Mouse (Mus musculus): ENCODE results near the gene Morc2a. TPM values are rescaled to one million over a fixed set of nuclear protein-coding genes. Genes with fewer than 3 reads are reported as not detected.
"Not testable (repeated sequence)": the region's sequence is repeated elsewhere in the genome, so short reads cannot be mapped to it uniquely, and the experiment has no call there.

The Morc2a gene
- polyA plus RNA-seq (2012; ENCODE audit: insufficient read depth, insufficient read length, missing spikeins) = 17.5 and 18.1 TPM in 2 replicates

GRCm38 (mm10) chr11:3648964-3649841 is at the start of gene Morc2a:
Gene Morc2a, plus strand, starts transcription at chr11:3649191.
- Histone ChIP-seq H3K4me3 (ENCODE audit: insufficient read depth, low read length) (peak within 1 kb of the TSS; percentile 94), H3K4me1 (ENCODE audit: control insufficient read depth, insufficient read depth, low read length) (no peaks in the 10 kb centered on the region; the same call in 1 of the 2 replicates), H3K27ac (ENCODE audit: insufficient read depth, low read depth, low read length) (peak within 1 kb of the TSS; percentile 89)
- TF ChIP-seq CTCF (IDR thresholded peaks at IDR 0.05; ENCODE audit: low read depth, low read length) (no peak), POLR2A (IDR thresholded peaks at IDR 0.05; ENCODE audit: borderline replicate concordance, low read depth, low read length) (no peak)

- H3K4me1 ChIP-seq (ENCODE audit: control insufficient read depth, insufficient read depth, low read length); H3K27ac ChIP-seq (ENCODE audit: insufficient read depth, low read depth, low read length); H3K4me3 ChIP-seq (ENCODE audit: insufficient read depth, low read length): not testable (repeated sequence)
Measured at GRCm38 (mm10) chr11:3601966-3602365, 47.0 kb upstream of the Morc2a start.

GRCm38 (mm10) chr11:3602687-3603086 is 46.3 kb upstream of the Morc2a start:
- not testable (repeated sequence) for H3K27ac ChIP-seq (ENCODE audit: insufficient read depth, low read depth, low read length); H3K4me1 ChIP-seq (ENCODE audit: control insufficient read depth, insufficient read depth, low read length); H3K4me3 ChIP-seq (ENCODE audit: insufficient read depth, low read length)

GRCm38 (mm10) chr11:3606456-3606855 is 42.5 kb upstream of the Morc2a start:
- Histone ChIP-seq H3K27ac (ENCODE audit: insufficient read depth, low read depth, low read length) (no peak overlapping the region), H3K4me3 (ENCODE audit: insufficient read depth, low read length) (no peak overlapping the region), H3K4me1 (ENCODE audit: control insufficient read depth, insufficient read depth, low read length) (no peaks in the 10 kb centered on the region)
- no peak for TF ChIP-seq CTCF (IDR thresholded peaks at IDR 0.05; ENCODE audit: low read depth, low read length)
- TF ChIP-seq POLR2A (IDR thresholded peaks at IDR 0.05; ENCODE audit: borderline replicate concordance, low read depth, low read length) = no peak

- H3K4me1 ChIP-seq (ENCODE audit: control insufficient read depth, insufficient read depth, low read length) = no peaks in the 10 kb centered on the region
- H3K4me3 ChIP-seq (ENCODE audit: insufficient read depth, low read length) = no peak overlapping the region
- TF ChIP-seq CTCF (IDR thresholded peaks at IDR 0.05; ENCODE audit: low read depth, low read length) (no peak), POLR2A (IDR thresholded peaks at IDR 0.05; ENCODE audit: borderline replicate concordance, low read depth, low read length) (no peak)
- H3K27ac ChIP-seq (ENCODE audit: insufficient read depth, low read depth, low read length) = no peak overlapping the region
Measured at GRCm38 (mm10) chr11:3615576-3615975, 33.4 kb upstream of the Morc2a start.

- no peak for TF ChIP-seq CTCF (IDR thresholded peaks at IDR 0.05; ENCODE audit: low read depth, low read length)
- TF ChIP-seq POLR2A (IDR thresholded peaks at IDR 0.05; ENCODE audit: borderline replicate concordance, low read depth, low read length) = no peak
- Histone ChIP-seq H3K27ac (ENCODE audit: insufficient read depth, low read depth, low read length) (no peak overlapping the region), H3K4me3 (ENCODE audit: insufficient read depth, low read length) (no peak overlapping the region), H3K4me1 (ENCODE audit: control insufficient read depth, insufficient read depth, low read length) (no peaks in the 10 kb centered on the region)
Measured at GRCm38 (mm10) chr11:3622826-3623225, 26.2 kb upstream of the Morc2a start.

- Histone ChIP-seq H3K4me1 (ENCODE audit: control insufficient read depth, insufficient read depth, low read length) (no peaks in the 10 kb centered on the region), H3K27ac (ENCODE audit: insufficient read depth, low read depth, low read length) (no peak overlapping the region), H3K4me3 (ENCODE audit: insufficient read depth, low read length) (no peak overlapping the region)
- no peak for TF ChIP-seq POLR2A (IDR thresholded peaks at IDR 0.05; ENCODE audit: borderline replicate concordance, low read depth, low read length)
- TF ChIP-seq CTCF (IDR thresholded peaks at IDR 0.05; ENCODE audit: low read depth, low read length) = no peak
Measured at GRCm38 (mm10) chr11:3624391-3625027, 24.5 kb upstream of the Morc2a start.

- no peaks in the 10 kb centered on the region for H3K4me1 ChIP-seq (ENCODE audit: control insufficient read depth, insufficient read depth, low read length)
- TF ChIP-seq POLR2A (IDR thresholded peaks at IDR 0.05; ENCODE audit: borderline replicate concordance, low read depth, low read length) (no peak), CTCF (IDR thresholded peaks at IDR 0.05; ENCODE audit: low read depth, low read length) (no peak)
- H3K4me3 ChIP-seq (ENCODE audit: insufficient read depth, low read length) = no peak overlapping the region
- H3K27ac ChIP-seq (ENCODE audit: insufficient read depth, low read depth, low read length) = no peak overlapping the region
Measured at GRCm38 (mm10) chr11:3628999-3629491, 19.9 kb upstream of the Morc2a start.

- H3K4me1 ChIP-seq (ENCODE audit: control insufficient read depth, insufficient read depth, low read length); H3K27ac ChIP-seq (ENCODE audit: insufficient read depth, low read depth, low read length); H3K4me3 ChIP-seq (ENCODE audit: insufficient read depth, low read length): not testable (repeated sequence)
Measured at GRCm38 (mm10) chr11:3633269-3633668, 15.7 kb upstream of the Morc2a start.

- no peaks in the 10 kb centered on the region; the same call in 1 of the 2 replicates for H3K4me1 ChIP-seq (ENCODE audit: control insufficient read depth, insufficient read depth, low read length)
- H3K4me3 ChIP-seq (ENCODE audit: insufficient read depth, low read length) = peak overlapping the region; percentile 94
- H3K27ac ChIP-seq (ENCODE audit: insufficient read depth, low read depth, low read length) = no peak overlapping the region
- no peak for TF ChIP-seq POLR2A (IDR thresholded peaks at IDR 0.05; ENCODE audit: borderline replicate concordance, low read depth, low read length)
- TF ChIP-seq CTCF (IDR thresholded peaks at IDR 0.05; ENCODE audit: low read depth, low read length) = no peak
Measured at GRCm38 (mm10) chr11:3647688-3648087, 1.3 kb upstream of the Morc2a start.

Measured in bone marrow macrophage, adult 2 months (primary cell).